Mouse (Mus musculus) intestine, embryonic 15.5 days (tissue): ENCODE results near the gene Sh3pxd2b. TPM values are rescaled to one million over a fixed set of nuclear protein-coding genes. Genes with fewer than 3 reads are reported as not detected.

Experiments used
- ATAC-seq: fragments of 200-750 bp; cut with Nextera tagmentation; 2 replicates; pipeline ENCODE4 v1.8.0; 2017; ENCODE audit warnings: moderate TSS enrichment, moderate library complexity
- H3K27ac ChIP-seq: fragments of 300-500 bp; sonication (generic); 2 replicates; pipeline ENCODE4 v1.5.1; 2015; ENCODE audit warnings: mild to moderate bottlenecking, inconsistent platforms
- H3K27me3 ChIP-seq: fragments of 300-500 bp; sonication (generic); replicated peaks from 2 replicates; pipeline ENCODE4 v1.6.1; 2015; ENCODE audit warnings: inconsistent platforms
- H3K36me3 ChIP-seq: fragments of 300-500 bp; sonication (generic); 2 replicates; pipeline ENCODE4 v1.6.1; 2015; ENCODE audit warnings: inconsistent platforms
- H3K4me1 ChIP-seq: fragments of 300-500 bp; sonication (generic); replicated peaks from 2 replicates; pipeline ENCODE4 v1.6.1; 2015; ENCODE audit warnings: inconsistent platforms
- H3K4me2 ChIP-seq: fragments of 300-500 bp; sonication (generic); replicated peaks from 2 replicates; pipeline ENCODE4 v1.6.1; 2015; ENCODE audit warnings: mild to moderate bottlenecking, inconsistent platforms
- H3K4me3 ChIP-seq: fragments of 300-500 bp; sonication (generic); replicated peaks from 2 replicates; pipeline ENCODE4 v1.5.1; 2015; ENCODE audit warnings: inconsistent platforms
- H3K9ac ChIP-seq: fragments of 300-500 bp; sonication (generic); 2 replicates; pipeline ENCODE4 v1.6.1; 2015; ENCODE audit warnings: inconsistent platforms
- H3K9me3 ChIP-seq: fragments of 300-500 bp; sonication (generic); 2 replicates; pipeline ENCODE4 v1.6.1; 2016; ENCODE audit warnings: inconsistent platforms
- WGBS: fragments of 180-500 bp; shearing (Covaris S2); methylation state at CpG from one replicate; pipeline ENCODE4 v1.1.7; 2015; 5-methylcytosine and 5-hydroxymethylcytosine counted together
- polyA plus RNA-seq: library from polyadenylated mRNA; unstranded; fragments of >200 nt; fragmentation: Nextera tagmentation; extraction: Ambion mirVana; gene quantifications from 2 replicates; pipeline ENCODE4 v1.2.1, GENCODE M21; 2015

Sh3pxd2b gene
- polyA plus RNA-seq, 1 experiment from 2014 or later: 12.9 TPM

DNA sequence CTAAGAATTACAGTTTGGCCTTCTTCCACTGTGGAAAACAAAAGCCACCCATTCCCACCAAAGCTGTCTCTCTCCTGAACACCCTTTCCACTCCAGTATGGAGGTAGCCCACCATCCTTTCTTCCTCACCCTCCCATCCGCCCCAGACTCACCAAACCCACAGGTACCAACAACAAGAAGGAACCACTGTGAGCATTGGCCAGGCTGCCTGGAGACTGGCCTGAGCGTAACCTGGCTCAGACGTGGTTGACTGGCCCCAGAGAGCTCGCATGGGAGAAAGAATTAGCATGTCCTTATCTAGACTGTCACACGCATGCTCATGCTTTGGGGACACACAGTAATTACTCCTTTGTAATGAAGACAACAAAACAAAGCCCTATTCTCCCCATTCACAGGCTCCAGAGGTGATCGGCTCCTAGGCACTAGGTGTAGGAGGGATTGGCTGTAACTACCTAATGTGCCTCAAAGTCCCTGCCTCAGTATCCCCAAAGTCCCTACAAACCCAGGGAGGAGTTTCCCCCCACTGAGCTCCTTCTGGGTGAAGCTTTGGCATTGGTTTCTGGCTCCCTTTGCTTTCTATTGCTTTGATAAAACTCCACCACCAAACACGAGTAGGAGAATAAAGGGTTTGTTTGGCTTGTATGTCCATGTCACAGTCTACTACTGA is 36.6 kb downstream of the Sh3pxd2b start:
- H3K36me3 ChIP-seq: peaks cover 9% of the 10 kb centered on the region; the same call in 1 of the 2 replicates
- H3K4me2 ChIP-seq: no peak overlapping the region
- H3K9me3 ChIP-seq: no peaks in the 10 kb centered on the region
- H3K9ac ChIP-seq: no peak overlapping the region
- peaks cover 4% of the 10 kb centered on the region; the same call in 1 of the 2 replicates for H3K4me1 ChIP-seq
- no peaks in the 10 kb centered on the region for H3K27me3 ChIP-seq
- H3K27ac ChIP-seq: peak overlapping the region; percentile 76
- no peak; the same call in none of the 2 replicates for ATAC-seq
- no peak overlapping the region for H3K4me3 ChIP-seq
- 76% methylated on average over 7 of the region's 7 CpGs for WGBS

DNA sequence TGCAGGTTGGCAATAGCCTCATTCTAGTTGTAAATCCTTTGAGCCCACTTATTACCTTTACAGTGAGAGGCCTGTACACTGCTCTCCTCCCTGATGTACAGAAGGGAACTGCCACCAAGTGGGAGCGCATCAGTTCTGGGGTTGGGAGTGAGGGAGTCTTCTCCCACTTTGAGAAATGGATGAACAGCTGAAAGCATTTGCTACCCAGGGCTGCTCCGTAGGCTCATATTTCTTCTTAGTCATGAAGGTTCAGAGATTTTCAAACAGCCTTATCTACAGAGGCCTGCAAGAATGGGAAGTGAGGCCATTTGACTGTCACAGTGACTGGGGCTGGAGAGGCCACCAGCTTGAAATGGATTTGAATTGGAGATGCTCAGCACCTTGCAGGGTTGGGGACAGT is 38.4 kb downstream of the Sh3pxd2b start:
- no peak overlapping the region for H3K9ac ChIP-seq
- H3K27me3 ChIP-seq: no peaks in the 10 kb centered on the region
- no peak overlapping the region for H3K4me3 ChIP-seq
- H3K27ac ChIP-seq: no peak overlapping the region
- H3K4me2 ChIP-seq: no peak overlapping the region
- no peak for ATAC-seq
- peaks cover 9% of the 10 kb centered on the region; the same call in 1 of the 2 replicates for H3K36me3 ChIP-seq
- no peaks in the 10 kb centered on the region for H3K9me3 ChIP-seq
- H3K4me1 ChIP-seq: peaks cover 4% of the 10 kb centered on the region; the same call in 1 of the 2 replicates
- WGBS: 81% methylated on average over 2 of the region's 2 CpGs

DNA sequence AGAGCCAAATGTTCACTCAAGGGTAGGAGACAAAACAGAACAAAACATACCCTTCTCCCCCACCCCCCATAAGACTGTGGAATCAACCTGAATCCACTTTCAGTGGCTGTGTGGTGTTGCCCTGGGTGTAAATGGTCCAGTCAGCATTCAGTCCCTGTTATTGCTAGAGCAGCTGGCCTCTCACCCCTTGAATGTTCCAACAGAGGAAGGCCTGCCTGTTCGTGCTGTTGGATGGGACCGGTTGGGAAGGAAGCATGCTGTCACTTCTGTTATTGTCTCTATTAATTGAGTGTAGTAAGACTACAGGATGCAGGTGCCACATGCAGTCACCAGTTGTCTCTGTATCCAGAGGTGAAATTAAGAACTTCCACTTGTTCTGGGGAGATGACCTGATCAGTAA is 40.4 kb downstream of the Sh3pxd2b start:
- 81% methylated on average over 2 of the region's 2 CpGs for WGBS
- no peak overlapping the region for H3K9ac ChIP-seq
- ATAC-seq: no peak
- no peak overlapping the region for H3K27ac ChIP-seq
- H3K36me3 ChIP-seq: peaks cover 9% of the 10 kb centered on the region; the same call in 1 of the 2 replicates
- no peak overlapping the region for H3K4me3 ChIP-seq
- H3K4me2 ChIP-seq: no peak overlapping the region
- no peaks in the 10 kb centered on the region for H3K27me3 ChIP-seq
- no peaks in the 10 kb centered on the region for H3K9me3 ChIP-seq
- peaks cover 2% of the 10 kb centered on the region; the same call in 1 of the 2 replicates for H3K4me1 ChIP-seq

DNA sequence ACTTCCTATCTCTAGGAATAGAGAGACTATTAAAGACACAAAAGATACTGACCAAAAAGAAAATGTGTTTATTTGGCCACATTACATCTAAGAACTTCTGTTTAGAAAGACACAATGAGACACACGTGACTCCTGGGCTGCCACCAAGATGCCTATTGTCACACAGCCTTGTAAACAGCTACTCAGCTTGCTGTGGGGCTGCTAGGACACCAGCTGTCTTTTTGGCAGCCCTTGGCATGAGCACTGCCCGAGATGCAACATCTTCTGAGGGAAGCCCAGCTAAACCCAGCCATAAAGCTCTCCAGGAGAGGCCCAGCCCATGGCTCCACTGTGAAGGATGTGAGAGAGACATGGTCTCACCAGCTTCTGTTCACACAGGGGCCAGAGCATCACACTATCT is 45.5 kb downstream of the Sh3pxd2b start:
- Histone ChIP-seq H3K9ac (no peak overlapping the region), H3K9me3 (no peaks in the 10 kb centered on the region), H3K27me3 (no peaks in the 10 kb centered on the region), H3K4me3 (no peak overlapping the region), H3K27ac (no peak overlapping the region), H3K4me1 (no peaks in the 10 kb centered on the region; the same call in 1 of the 2 replicates), H3K4me2 (no peak overlapping the region), H3K36me3 (peaks cover 11% of the 10 kb centered on the region)
- no peak for ATAC-seq
- 68% methylated on average over 2 of the region's 2 CpGs for WGBS

DNA sequence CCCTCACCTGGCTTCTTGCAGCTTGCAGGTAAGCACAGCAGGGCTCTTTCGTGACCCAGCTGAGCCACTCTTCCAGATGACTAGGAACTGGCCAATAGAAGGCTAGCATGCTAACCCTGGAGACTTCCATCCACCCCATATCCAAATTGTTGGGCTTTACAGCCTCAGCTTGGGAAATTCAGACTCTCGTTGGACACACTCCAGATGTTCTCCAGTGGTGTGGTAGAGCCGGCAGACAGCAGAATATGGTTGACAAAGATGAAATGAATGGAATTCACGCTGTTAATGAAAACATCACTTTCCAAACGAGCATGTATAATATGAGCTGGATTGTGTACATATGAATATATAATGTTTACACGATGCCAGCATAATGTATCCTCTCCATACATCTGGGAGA is 48.2 kb downstream of the Sh3pxd2b start:
- Histone ChIP-seq H3K4me1 (no peaks in the 10 kb centered on the region; the same call in 1 of the 2 replicates), H3K36me3 (peaks cover 6% of the 10 kb centered on the region; the same call in 1 of the 2 replicates), H3K4me2 (no peak overlapping the region), H3K9me3 (no peaks in the 10 kb centered on the region), H3K9ac (no peak overlapping the region), H3K27me3 (no peaks in the 10 kb centered on the region), H3K4me3 (no peak overlapping the region), H3K27ac (no peak overlapping the region)
- ATAC-seq: peak; percentile 51; the same call in 1 of the 2 replicates
- 52% methylated on average over 6 of the region's 6 CpGs for WGBS

DNA sequence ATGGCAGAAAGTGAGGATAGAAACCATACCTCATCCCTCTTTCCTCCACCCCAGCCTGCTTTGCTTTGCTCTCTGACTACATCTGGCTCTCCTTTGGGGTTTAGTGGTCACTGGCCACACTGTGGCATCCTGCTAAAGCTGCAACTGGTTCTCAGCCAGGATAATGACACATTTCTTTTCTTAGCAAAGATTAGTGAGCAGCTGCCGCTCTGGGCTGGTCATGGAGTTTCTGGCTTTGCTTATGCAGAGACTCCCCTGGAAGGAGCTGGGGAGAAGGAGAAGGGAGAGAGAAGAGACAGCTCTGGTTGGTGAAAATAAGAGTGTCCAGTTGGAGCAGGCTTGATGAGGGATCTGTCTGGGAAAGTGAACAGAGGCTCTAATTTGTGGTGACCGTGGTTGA is 50.8 kb downstream of the Sh3pxd2b start:
- H3K4me2 ChIP-seq: no peak overlapping the region
- no peak overlapping the region for H3K9ac ChIP-seq
- H3K4me1 ChIP-seq: no peaks in the 10 kb centered on the region; the same call in 1 of the 2 replicates
- WGBS: 68% methylated on average over 2 of the region's 2 CpGs
- no peaks in the 10 kb centered on the region for H3K9me3 ChIP-seq
- H3K27me3 ChIP-seq: no peaks in the 10 kb centered on the region
- peaks cover 3% of the 10 kb centered on the region; the same call in 1 of the 2 replicates for H3K36me3 ChIP-seq
- H3K27ac ChIP-seq: no peak overlapping the region
- H3K4me3 ChIP-seq: no peak overlapping the region
- ATAC-seq: no peak

DNA sequence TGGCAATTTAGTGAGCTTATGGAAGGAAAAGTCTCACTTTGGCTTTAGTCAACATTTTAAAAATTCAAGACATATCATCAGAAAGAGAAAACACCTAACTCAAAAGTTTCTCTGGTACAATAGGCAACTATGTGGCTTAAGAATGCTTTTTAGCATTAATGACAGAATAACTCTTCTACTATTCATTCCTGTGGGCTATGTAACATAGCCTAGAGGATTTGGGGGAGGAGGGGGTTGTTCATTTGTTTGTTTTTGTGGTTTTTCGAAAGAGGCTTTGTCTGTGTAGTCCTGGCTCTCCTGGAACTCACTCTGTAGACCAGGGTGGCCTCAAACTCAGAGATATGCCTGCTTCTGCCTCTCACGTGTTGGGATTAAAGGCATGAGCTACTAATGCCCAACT is 51.6 kb downstream of the Sh3pxd2b start:
- no peaks in the 10 kb centered on the region for H3K9me3 ChIP-seq
- ATAC-seq: no peak
- H3K9ac ChIP-seq: no peak overlapping the region
- no peak overlapping the region for H3K4me3 ChIP-seq
- peaks cover 6% of the 10 kb centered on the region; the same call in 1 of the 2 replicates for H3K36me3 ChIP-seq
- no peaks in the 10 kb centered on the region for H3K27me3 ChIP-seq
- no peak overlapping the region for H3K4me2 ChIP-seq
- H3K4me1 ChIP-seq: no peaks in the 10 kb centered on the region; the same call in 1 of the 2 replicates
- H3K27ac ChIP-seq: no peak overlapping the region
- WGBS: 81% methylated on average over 2 of the region's 2 CpGs

DNA sequence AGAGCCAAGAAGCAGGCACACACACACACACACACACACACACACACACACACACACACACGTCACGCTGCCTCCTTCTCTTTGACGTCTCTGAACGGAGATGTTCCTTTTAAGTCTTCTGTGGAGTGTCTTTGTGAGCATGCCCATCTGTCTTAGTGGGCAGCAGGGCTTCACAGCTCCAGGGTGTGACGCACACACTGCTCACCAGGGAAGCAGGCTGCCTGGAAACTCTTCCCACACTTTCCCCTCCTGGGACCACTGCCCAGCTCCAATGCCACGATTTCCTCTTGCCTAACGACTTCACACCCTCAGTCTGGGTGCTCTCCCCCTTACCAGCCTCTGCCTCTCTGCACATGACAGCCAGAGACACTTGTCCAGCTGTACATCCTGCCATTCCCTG is 55.1 kb downstream of the Sh3pxd2b start:
- H3K9me3 ChIP-seq: no peaks in the 10 kb centered on the region
- no peak overlapping the region for H3K4me3 ChIP-seq
- no peak overlapping the region for H3K27ac ChIP-seq
- no peaks in the 10 kb centered on the region for H3K27me3 ChIP-seq
- peaks cover 3% of the 10 kb centered on the region; the same call in 1 of the 2 replicates for H3K36me3 ChIP-seq
- ATAC-seq: no peak
- H3K9ac ChIP-seq: no peak overlapping the region
- no peaks in the 10 kb centered on the region for H3K4me1 ChIP-seq
- 64% methylated on average over 7 of the region's 7 CpGs for WGBS
- no peak overlapping the region for H3K4me2 ChIP-seq

DNA sequence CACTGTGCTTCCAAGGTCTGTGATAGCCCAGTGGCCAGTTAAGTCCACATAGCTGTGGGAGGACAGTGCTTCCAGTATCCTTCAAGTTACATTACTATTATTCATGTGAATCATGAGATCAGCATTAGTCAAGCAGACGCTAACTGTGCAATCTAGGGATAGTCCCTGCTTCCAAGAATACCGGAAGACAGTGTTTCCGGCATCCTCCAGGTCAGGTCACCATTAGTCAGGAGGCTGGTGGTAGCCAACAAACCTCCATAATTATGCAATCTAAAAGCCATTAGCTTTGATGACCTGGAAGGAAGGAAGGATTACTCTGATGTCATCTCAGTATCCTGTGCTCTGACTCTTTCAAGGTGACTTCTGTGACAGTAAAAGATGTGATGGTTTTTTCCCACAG is 57.1 kb downstream of the Sh3pxd2b start:
- no peak overlapping the region for H3K9ac ChIP-seq
- peaks cover under 1% of the 10 kb centered on the region; the same call in 1 of the 2 replicates for H3K4me1 ChIP-seq
- H3K9me3 ChIP-seq: no peaks in the 10 kb centered on the region
- no peak overlapping the region for H3K4me2 ChIP-seq
- H3K4me3 ChIP-seq: no peak overlapping the region
- H3K27me3 ChIP-seq: no peaks in the 10 kb centered on the region
- 74% methylated on average over 3 of the region's 3 CpGs for WGBS
- no peak overlapping the region for H3K27ac ChIP-seq
- peaks cover 3% of the 10 kb centered on the region; the same call in 1 of the 2 replicates for H3K36me3 ChIP-seq
- ATAC-seq: no peak

DNA sequence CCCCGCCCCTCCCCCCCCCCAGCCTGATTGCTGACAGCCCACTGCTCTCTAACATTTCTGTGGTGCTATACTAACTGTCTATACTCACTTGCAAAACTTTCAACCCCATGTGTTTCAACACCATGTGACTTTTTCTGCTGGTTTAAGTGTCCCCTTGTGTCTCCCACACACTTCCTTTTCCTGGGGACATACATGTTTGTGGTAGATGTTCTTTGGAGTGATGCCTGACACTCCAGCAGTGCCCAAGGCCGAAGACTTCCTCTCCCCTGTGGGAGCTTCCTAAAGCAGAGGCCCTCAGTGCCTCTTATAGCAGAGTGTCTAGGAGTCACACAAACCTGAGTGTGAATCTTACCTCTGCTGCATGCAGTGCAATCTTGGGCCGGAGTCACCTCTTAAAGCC is 60.2 kb downstream of the Sh3pxd2b start:
- peaks cover 5% of the 10 kb centered on the region; the same call in 1 of the 2 replicates for H3K36me3 ChIP-seq
- WGBS: 84% methylated on average over 3 of the region's 3 CpGs
- no peak overlapping the region for H3K27ac ChIP-seq
- no peak overlapping the region for H3K9ac ChIP-seq
- peaks cover 5% of the 10 kb centered on the region for H3K4me1 ChIP-seq
- H3K27me3 ChIP-seq: no peaks in the 10 kb centered on the region
- no peak for ATAC-seq
- no peaks in the 10 kb centered on the region for H3K9me3 ChIP-seq
- H3K4me3 ChIP-seq: no peak overlapping the region
- H3K4me2 ChIP-seq: no peak overlapping the region

DNA sequence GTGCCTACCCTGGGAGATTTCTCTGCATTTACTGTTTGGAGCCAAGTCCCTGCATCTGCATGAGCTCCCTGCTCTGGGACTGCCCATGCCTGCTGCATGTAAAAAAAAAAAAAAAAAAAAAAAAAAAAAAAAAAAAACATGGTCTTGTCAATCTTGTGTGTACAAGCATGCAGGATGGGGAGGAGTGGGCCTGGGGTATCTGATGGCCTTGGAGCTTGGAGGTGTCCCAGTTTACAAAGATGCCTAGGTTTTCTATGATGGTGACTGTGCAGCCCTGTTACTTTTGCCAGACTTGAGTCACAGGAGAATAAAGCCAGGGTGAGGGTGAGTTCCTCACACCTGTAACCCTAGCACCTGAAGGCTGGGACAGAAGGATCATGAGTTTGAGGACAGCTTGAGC is 61.4 kb downstream of the Sh3pxd2b start:
- no peak overlapping the region for H3K4me3 ChIP-seq
- peaks cover 5% of the 10 kb centered on the region for H3K4me1 ChIP-seq
- H3K27ac ChIP-seq: no peak overlapping the region
- H3K36me3 ChIP-seq: 0 out of 2 replicates have a peak, but pooled peaks cover 2% of the 10 kb centered on the region
- no peaks in the 10 kb centered on the region for H3K27me3 ChIP-seq
- ATAC-seq: no peak
- H3K9ac ChIP-seq: no peak overlapping the region
- no peak overlapping the region for H3K4me2 ChIP-seq
- H3K9me3 ChIP-seq: no peaks in the 10 kb centered on the region

DNA sequence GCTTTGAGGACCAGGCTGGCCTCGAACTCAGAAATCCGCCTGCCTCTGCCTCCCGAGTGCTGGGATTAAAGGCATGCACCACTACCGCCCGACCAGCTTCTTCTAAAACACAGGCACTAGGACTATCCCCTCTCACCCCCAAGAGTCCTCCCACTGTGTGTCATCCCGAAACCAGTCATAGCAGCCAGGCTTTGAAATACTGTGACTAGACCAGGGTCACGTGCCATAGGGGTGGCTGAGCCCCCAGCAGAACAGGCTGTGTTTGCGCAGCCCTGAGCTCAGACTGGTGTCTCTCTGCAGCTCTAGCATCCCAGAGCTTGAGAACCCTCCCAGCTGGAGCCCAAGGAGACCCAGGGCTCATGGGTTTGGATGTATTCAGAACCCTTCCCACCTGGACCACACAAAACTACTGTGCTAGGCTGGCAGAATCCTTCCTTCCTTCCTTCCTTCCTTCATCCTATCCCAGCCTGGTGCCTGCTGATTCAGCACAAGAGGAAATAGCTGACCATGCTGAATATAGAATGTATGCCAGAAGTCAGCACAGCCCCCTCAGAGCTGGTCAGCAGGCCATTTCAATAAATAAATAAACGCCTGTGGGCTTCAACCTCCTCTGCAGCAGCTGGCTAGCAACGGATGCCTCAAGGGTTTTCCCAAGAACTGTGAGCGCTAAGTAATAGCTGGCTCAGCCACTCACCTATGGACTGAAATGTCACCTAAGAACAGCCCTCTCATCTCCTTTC is 62.4 kb downstream of the Sh3pxd2b start:
- Histone ChIP-seq H3K4me3 (no peak overlapping the region), H3K36me3 (0 out of 2 replicates have a peak, but pooled peaks cover 2% of the 10 kb centered on the region), H3K27ac (peak overlapping the region; percentile 44), H3K4me1 (peaks cover 5% of the 10 kb centered on the region), H3K9me3 (no peaks in the 10 kb centered on the region), H3K27me3 (no peaks in the 10 kb centered on the region), H3K9ac (no peak overlapping the region), H3K4me2 (no peak overlapping the region)
- WGBS: 75% methylated on average over 11 of the region's 11 CpGs
- peak; percentile 71 for ATAC-seq
